In the genomic region with DNA sequence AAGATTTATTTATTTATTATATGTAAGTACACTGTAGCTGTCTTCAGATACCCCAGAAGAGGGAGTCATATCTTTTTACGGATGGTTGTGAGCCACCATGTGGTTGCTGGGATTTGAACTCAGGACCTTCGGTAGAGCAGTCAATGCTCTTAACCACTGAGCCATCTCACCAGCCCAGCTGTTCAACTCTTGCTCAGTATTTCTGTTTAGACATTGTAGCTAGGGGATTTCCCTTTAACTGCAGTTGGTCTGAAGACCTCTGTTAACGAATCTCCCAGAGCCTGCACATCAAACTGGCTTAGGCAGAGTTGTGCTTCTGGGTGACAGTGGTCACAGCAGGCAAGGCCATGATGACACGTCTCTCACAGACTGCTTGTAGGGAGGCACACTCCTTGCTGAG, we compare ENCODE assay signal across 4 mouse cellular contexts. TPM values are rescaled to one million over a fixed set of nuclear protein-coding genes. Genes with fewer than 3 reads are reported as not detected.
DNase-seq lines count a peak whose midpoint lies in the region; ATAC-seq and TF ChIP-seq lines count a peak whose summit lies in the region.
"Not testable (repeated sequence)": the region's sequence is repeated elsewhere in the genome, so short reads cannot be mapped to it uniquely, and the experiment has no call there.

No protein-coding gene starts in this region.

- TF ChIP-seq POLR2A in CH12.LX (IDR thresholded peaks at IDR 0.05; ENCODE audit: low read depth, low read length), result not testable (repeated sequence)

- not testable (repeated sequence) for H3K9me3 ChIP-seq in CH12.LX (replicated peaks; ENCODE audit: low read length); midbrain, embryonic 16.5 days (replicated peaks; ENCODE audit: control insufficient read depth, low read length, poor library complexity, severe bottlenecking)

- TF ChIP-seq EP300 in CH12.LX (IDR thresholded peaks at IDR 0.05; ENCODE audit: low read length), result not testable (repeated sequence)

- not testable (repeated sequence) for H3K9ac ChIP-seq in CH12.LX (ENCODE audit: insufficient read depth, low read depth)
- H3K9ac ChIP-seq in midbrain, embryonic 16.5 days (ENCODE audit: low read depth, low read length), result 0 out of 2 replicates have a peak overlapping the region, but pooled peaks have one; percentile 6

- DNase-seq in A20 (ENCODE audit: low read depth, low spot score) (peak; percentile 33), CH12.LX (ENCODE audit: extremely low read depth) (peak; percentile 41)
- peak; percentile 29 for DNase-seq in heart, adult 11 months

- ATAC-seq in midbrain, embryonic 16.5 days, result not testable (repeated sequence)

- not testable (repeated sequence) for TF ChIP-seq CTCF in CH12.LX (conservative IDR thresholded peaks at IDR 0.05 in 1 of 2, IDR thresholded peaks at IDR 0.05 in 1 of 2; ENCODE audit: low read depth in 2 of 2, low read length in 2 of 2)

- in situ Hi-C loops in CH12.LX (cut with MboI; ENCODE audit: low pct_ligation_motif_present, low pct_unique_long_range_greater_than_20kb, low sequenced_read_pairs), result not testable (repeated sequence)

- H3K4me2 ChIP-seq in CH12.LX (ENCODE audit: insufficient read depth, low read depth, poor library complexity, severe bottlenecking); midbrain, embryonic 16.5 days (ENCODE audit: low read length): not testable (repeated sequence)

- H3K27me3 ChIP-seq in CH12.LX (replicated peaks); midbrain, embryonic 16.5 days (ENCODE audit: control insufficient read depth, insufficient read depth, low read depth, low read length): not testable (repeated sequence)

- H3K27ac ChIP-seq in CH12.LX (ENCODE audit: insufficient read depth, low read depth); midbrain, embryonic 16.5 days (ENCODE audit: low read length): not testable (repeated sequence)

- H3K36me3 ChIP-seq in CH12.LX (replicated peaks in 1 of 2; ENCODE audit: control insufficient read depth in 1 of 2, insufficient read depth in 1 of 2, low read length in 1 of 2), result peaks cover 40 to 65% of the 10 kb centered on the region in 2 experiments
- H3K36me3 ChIP-seq in midbrain, embryonic 16.5 days (ENCODE audit: control insufficient read depth, insufficient read depth, low read length), result peaks cover 32% of the 10 kb centered on the region

- H3K4me3 ChIP-seq in CH12.LX (replicated peaks in 1 of 3; ENCODE audit: low read depth in 2 of 3, low read length in 2 of 3, poor library complexity in 1 of 3); midbrain, embryonic 16.5 days (ENCODE audit: low read depth, low read length): not testable (repeated sequence)

- WGBS in midbrain, embryonic 16.5 days, result 84% methylated on average over 4 of the region's 4 CpGs

- H3K4me1 ChIP-seq in CH12.LX (ENCODE audit: control insufficient read depth in 1 of 2, insufficient read depth in 2 of 2); midbrain, embryonic 16.5 days (ENCODE audit: control insufficient read depth, insufficient read depth, low read length): not testable (repeated sequence)

- dilution Hi-C loops in CH12.LX (cut with MboI; ENCODE audit: extremely low pct_ligation_motif_present, extremely low pct_unique_long_range_greater_than_20kb, low sequenced_read_pairs), result not testable (repeated sequence)

- H3K79me2 ChIP-seq in CH12.LX (replicated peaks; ENCODE audit: control insufficient read depth, extremely low read depth, insufficient read depth, poor library complexity, severe bottlenecking), result not testable (repeated sequence)

- not testable (repeated sequence) for TF ChIP-seq RAD21 in CH12.LX (IDR thresholded peaks at IDR 0.05; ENCODE audit: low read depth, low read length)

TF ChIP-seq in CH12.LX, 34 proteins besides CTCF, POLR2A, EP300 and RAD21:
- 0 out of 2 replicates have a peak, but pooled peaks have one; percentile 31 for TF ChIP-seq ELF1 (IDR thresholded peaks at IDR 0.05; ENCODE audit: low read depth, low read length)
- TF ChIP-seq TBP (conservative IDR thresholded peaks at IDR 0.05; ENCODE audit: low read depth, low read length), result peak; percentile 97

RNA-seq across cellular contexts. Expression of a gene that starts 23.2 kb away (rescaled TPM):
- total RNA-seq in CH12.LX (2012; rRNA removed) (3.3 and 3.4 TPM in 2 replicates), CH12.LX (2014; rRNA removed) (7.3 TPM in 2 replicates)
- polyA plus RNA-seq in CH12.LX (2012; ENCODE audit: insufficient read length, low read depth), result 7.0 and 7.3 TPM in 2 replicates
- polyA plus RNA-seq in midbrain, embryonic 16.5 days (2015; fragmentation: Nextera tagmentation; extraction: Ambion mirVana), result 18.9 and 19.5 TPM in 2 replicates
